Mouse (Mus musculus): ENCODE data around the gene Dgkd.

GRCm38 (mm10) chr1:87936516-87936915, 83.4 kb downstream of the Dgkd start:
- no peak for TF ChIP-seq POLR2A (IDR thresholded peaks at IDR 0.05; ENCODE audit: extremely low read depth, insufficient read depth, low read length)
- peak; percentile 57 for TF ChIP-seq CTCF (IDR thresholded peaks at IDR 0.05; ENCODE audit: extremely low read depth, insufficient read depth, low read length)
